Mouse (Mus musculus) brown adipose tissue, adult 24 weeks (tissue): ENCODE data around the gene Zfp60. TPM values are rescaled to one million over a fixed set of nuclear protein-coding genes. Genes with fewer than 3 reads are reported as not detected.

Source experiments
- polyA plus RNA-seq: library from polyadenylated mRNA; stranded (reverse); fragments of >200 nt; gene quantifications from 2 replicates; pipeline ENCODE4 v1.2.4, GENCODE M21; 2012; ENCODE audit not compliant: missing spikeins, insufficient read depth, insufficient read length

Zfp60 gene
- polyA plus RNA-seq, 1 experiment: 4.9 TPM

Other genes starting within 250 kb of the Zfp60 start
- 10.1 and 13.6 TPM in 2 replicates for gene Sertad1, start 244.5 kb upstream of the Zfp60 start, polyA plus RNA-seq
- gene Prx, start 232.1 kb upstream of the Zfp60 start, polyA plus RNA-seq: 0.32 and 0.50 TPM in 2 replicates
- not detected in 2 replicates for gene Hipk4, start 208.1 kb upstream of the Zfp60 start, polyA plus RNA-seq
- gene Pld3, start 178.2 kb upstream of the Zfp60 start, polyA plus RNA-seq: 23.5 and 27.8 TPM in 2 replicates
- 5.8 and 12.3 TPM in 2 replicates for gene 2310022A10Rik, start 178.2 kb upstream of the Zfp60 start, polyA plus RNA-seq
- gene Akt2, start 139.8 kb upstream of the Zfp60 start, polyA plus RNA-seq: 294 and 321 TPM in 2 replicates
- not detected in 2 replicates for gene Ttc9b, start 77.5 kb upstream of the Zfp60 start, polyA plus RNA-seq
- gene Map3k10, start 56.8 kb upstream of the Zfp60 start, polyA plus RNA-seq: 13.0 and 13.2 TPM in 2 replicates
- 1.3 and 3.1 TPM in 2 replicates for gene Zfp607b, start 42.0 kb upstream of the Zfp60 start, polyA plus RNA-seq
- gene Zfp626, start 75.8 kb downstream of the Zfp60 start, polyA plus RNA-seq: 2.1 and 2.8 TPM in 2 replicates
- gene Zfp59, start 107.2 kb downstream of the Zfp60 start, polyA plus RNA-seq: 1.9 and 3.2 TPM in 2 replicates
- gene Zfp607a, start 126.1 kb downstream of the Zfp60 start, polyA plus RNA-seq: 1.7 and 2.0 TPM in 2 replicates
- gene Zfp974, start 198.1 kb downstream of the Zfp60 start, polyA plus RNA-seq: 11.0 and 11.4 TPM in 2 replicates
- 5.2 and 6.8 TPM in 2 replicates for gene Zfp780b, start 247.8 kb downstream of the Zfp60 start, polyA plus RNA-seq